Mouse (Mus musculus) ES-Bruce4 (cell line): ENCODE measurements around the gene Coq8a. TPM values are rescaled to one million over a fixed set of nuclear protein-coding genes. Genes with fewer than 3 reads are reported as not detected.

Experiments
- H3K27ac ChIP-seq: 2 replicates; pipeline ENCODE4 v1.5.1; 2012; ENCODE audit warnings: low read length, inconsistent platforms; ENCODE audit not compliant: insufficient read depth
- H3K27me3 ChIP-seq: 2 replicates; pipeline ENCODE4 v1.6.1; 2012; ENCODE audit warnings: mild to moderate bottlenecking, low read length, inconsistent platforms; ENCODE audit not compliant: control insufficient read depth, poor library complexity, insufficient read depth, severe bottlenecking
- H3K36me3 ChIP-seq: 2 replicates; pipeline ENCODE4 v1.6.1; 2012; ENCODE audit warnings: inconsistent platforms, mild to moderate bottlenecking, low read length, moderate library complexity; ENCODE audit not compliant: control insufficient read depth, poor library complexity, insufficient read depth, severe bottlenecking
- H3K4me1 ChIP-seq: one replicate; pipeline ENCODE4 v1.8.1; 2011; ENCODE audit warnings: low read length; ENCODE audit not compliant: control insufficient read depth, insufficient read depth
- H3K4me3 ChIP-seq: 2 replicates; pipeline ENCODE4 v1.5.1; 2011; ENCODE audit warnings: low read depth, mild to moderate bottlenecking, low read length
- H3K9ac ChIP-seq: 2 replicates; pipeline ENCODE4 v1.6.1; 2012; ENCODE audit warnings: low read depth, mild to moderate bottlenecking, inconsistent platforms; ENCODE audit not compliant: poor library complexity, severe bottlenecking
- H3K9me3 ChIP-seq: replicated peaks from 2 replicates; pipeline ENCODE4 v1.6.1; 2012; ENCODE audit warnings: mild to moderate bottlenecking, low read length, inconsistent platforms; ENCODE audit not compliant: control insufficient read depth, poor library complexity, insufficient read depth, severe bottlenecking
- CTCF ChIP-seq: IDR thresholded peaks from one replicate; pipeline ENCODE4 v1.8.1; 2011; ENCODE audit warnings: low read depth, low read length
- EP300 ChIP-seq: IDR thresholded peaks from 2 replicates; pipeline ENCODE4 v1.6.1; 2011; ENCODE audit warnings: low read depth, low read length; ENCODE audit not compliant: insufficient read depth
- POLR2A ChIP-seq: IDR thresholded peaks from one replicate; pipeline ENCODE4 v1.8.1; 2011; ENCODE audit warnings: low read length; ENCODE audit not compliant: insufficient read depth
- polyA plus RNA-seq: library from polyadenylated mRNA; stranded (reverse); fragments of >200 nt; gene quantifications from 2 replicates; pipeline ENCODE4 v1.2.4, GENCODE M21; 2011; ENCODE audit warnings: low read depth; ENCODE audit not compliant: missing spikeins, insufficient read depth, insufficient read length

Coq8a gene
- polyA plus RNA-seq, 1 experiment = 6.9 TPM

DNA sequence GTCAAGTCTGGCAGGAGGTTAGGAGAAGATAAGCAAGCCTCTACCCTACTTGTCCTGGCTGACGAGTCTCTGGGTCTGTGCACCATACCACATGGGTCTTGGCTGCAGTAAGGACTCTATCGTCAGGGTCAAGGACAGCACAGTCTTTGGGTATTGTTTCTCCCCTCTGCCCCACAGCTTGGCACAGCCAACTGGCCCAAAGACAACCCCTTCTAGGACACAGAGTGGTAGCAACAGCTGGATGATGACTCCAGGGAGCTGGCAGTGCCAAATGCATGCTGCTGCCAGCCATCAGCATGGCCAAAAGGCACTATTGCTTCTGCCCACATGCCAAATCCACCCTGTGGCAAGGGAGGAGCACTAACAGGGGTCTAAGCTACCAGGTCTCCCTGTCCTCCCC, 27.5 kb downstream of the Coq8a start:
- H3K27ac ChIP-seq = no peak overlapping the region
- H3K9ac ChIP-seq = no peak overlapping the region
- no peaks in the 10 kb centered on the region for H3K27me3 ChIP-seq
- TF ChIP-seq EP300 = no peak
- no peak for TF ChIP-seq POLR2A
- TF ChIP-seq CTCF = no peak
- no peaks in the 10 kb centered on the region for H3K36me3 ChIP-seq
- H3K9me3 ChIP-seq = no peaks in the 10 kb centered on the region
- no peak overlapping the region for H3K4me3 ChIP-seq
- H3K4me1 ChIP-seq = peaks cover 2% of the 10 kb centered on the region

GRCm38 (mm10) chr1:180170071-180170470, 29.3 kb downstream of the Coq8a start:
- H3K9me3 ChIP-seq = no peaks in the 10 kb centered on the region

GRCm38 (mm10) chr1:180169161-180169560, 30.2 kb downstream of the Coq8a start:
- H3K9ac ChIP-seq = no peak overlapping the region
- no peak overlapping the region for H3K27ac ChIP-seq
- no peak overlapping the region for H3K4me3 ChIP-seq
- no peak for TF ChIP-seq CTCF
- no peak for TF ChIP-seq POLR2A
- TF ChIP-seq EP300 = no peak
- no peaks in the 10 kb centered on the region for H3K4me1 ChIP-seq
- no peaks in the 10 kb centered on the region for H3K36me3 ChIP-seq
- H3K9me3 ChIP-seq = no peaks in the 10 kb centered on the region
- no peaks in the 10 kb centered on the region for H3K27me3 ChIP-seq

More at GRCm38 (mm10) chr1:180170071-180170470, 29.3 kb downstream of the Coq8a start:
- Histone ChIP-seq H3K4me3 (no peak overlapping the region), H3K27me3 (no peaks in the 10 kb centered on the region), H3K4me1 (no peaks in the 10 kb centered on the region), H3K27ac (no peak overlapping the region), H3K9ac (no peak overlapping the region), H3K36me3 (no peaks in the 10 kb centered on the region)
- no peak for TF ChIP-seq EP300
- no peak for TF ChIP-seq POLR2A
- TF ChIP-seq CTCF = no peak

- TF ChIP-seq POLR2A (no peak), CTCF (no peak), EP300 (no peak)
- no peak overlapping the region for H3K9ac ChIP-seq
- H3K27me3 ChIP-seq = no peaks in the 10 kb centered on the region
- H3K4me1 ChIP-seq = no peaks in the 10 kb centered on the region
- H3K4me3 ChIP-seq = no peak overlapping the region
- no peak overlapping the region for H3K27ac ChIP-seq
- H3K36me3 ChIP-seq = no peaks in the 10 kb centered on the region
- no peaks in the 10 kb centered on the region for H3K9me3 ChIP-seq
Observed at GRCm38 (mm10) chr1:180168294-180168693, 31.1 kb downstream of the Coq8a start.

DNA sequence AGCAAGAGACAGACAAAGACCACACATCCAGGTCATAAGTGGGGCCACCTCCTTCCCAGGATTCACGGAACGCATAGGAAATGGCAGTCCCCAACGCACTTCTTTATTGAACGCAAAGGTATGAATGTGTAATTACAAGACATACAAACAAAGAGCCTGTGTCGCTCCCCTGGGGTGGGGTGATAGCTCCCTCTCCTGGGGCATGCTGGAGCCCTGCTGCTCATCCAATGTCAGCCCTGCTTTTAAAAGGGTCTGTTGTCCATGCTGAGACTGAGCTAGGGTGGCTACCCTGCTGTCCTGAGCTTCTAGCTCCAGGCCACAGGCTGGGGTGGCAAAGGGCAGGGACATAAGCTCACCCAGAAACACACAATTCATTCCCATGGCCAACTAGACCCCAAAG, 32.9 kb downstream of the Coq8a start:
- H3K9me3 ChIP-seq = no peaks in the 10 kb centered on the region
- TF ChIP-seq CTCF = no peak
- TF ChIP-seq POLR2A = no peak
- TF ChIP-seq EP300 = no peak
- no peak overlapping the region for H3K27ac ChIP-seq
- H3K9ac ChIP-seq = no peak overlapping the region
- H3K4me3 ChIP-seq = no peak overlapping the region
- H3K27me3 ChIP-seq = no peaks in the 10 kb centered on the region
- no peaks in the 10 kb centered on the region for H3K36me3 ChIP-seq
- no peaks in the 10 kb centered on the region for H3K4me1 ChIP-seq

GRCm38 (mm10) chr1:180162986-180163385, 36.4 kb downstream of the Coq8a start:
- H3K36me3 ChIP-seq = no peaks in the 10 kb centered on the region
- no peaks in the 10 kb centered on the region for H3K4me1 ChIP-seq
- TF ChIP-seq EP300 (no peak), POLR2A (no peak), CTCF (no peak)
- H3K9ac ChIP-seq = no peak overlapping the region
- no peak overlapping the region for H3K27ac ChIP-seq
- no peaks in the 10 kb centered on the region for H3K9me3 ChIP-seq
- no peak overlapping the region for H3K4me3 ChIP-seq
- no peaks in the 10 kb centered on the region for H3K27me3 ChIP-seq
